Mouse (Mus musculus): ENCODE measurements around the gene Fam149b. TPM values are rescaled to one million over a fixed set of nuclear protein-coding genes. Genes with fewer than 3 reads are reported as not detected.

The Fam149b gene
- polyA plus RNA-seq, 1 experiment: 1.1 TPM

GRCm38 (mm10) chr14:20345885-20346284, 2.1 kb upstream of the Fam149b start:
- no peak for TF ChIP-seq GATA1 (IDR thresholded peaks at IDR 0.05; ENCODE audit: low read length)
- no peak for TF ChIP-seq TAL1 (IDR thresholded peaks at IDR 0.05; ENCODE audit: low read length)
- Histone ChIP-seq H3K36me3 (ENCODE audit: control insufficient read depth) (peaks cover 45% of the 10 kb centered on the region), H3K27me3 (ENCODE audit: control insufficient read depth) (no peaks in the 10 kb centered on the region), H3K9me3 (ENCODE audit: control insufficient read depth, low read length) (no peaks in the 10 kb centered on the region), H3K4me1 (ENCODE audit: control insufficient read depth) (peaks cover 40% of the 10 kb centered on the region), H3K4me3 (replicated peaks) (no peak overlapping the region)

DNA sequence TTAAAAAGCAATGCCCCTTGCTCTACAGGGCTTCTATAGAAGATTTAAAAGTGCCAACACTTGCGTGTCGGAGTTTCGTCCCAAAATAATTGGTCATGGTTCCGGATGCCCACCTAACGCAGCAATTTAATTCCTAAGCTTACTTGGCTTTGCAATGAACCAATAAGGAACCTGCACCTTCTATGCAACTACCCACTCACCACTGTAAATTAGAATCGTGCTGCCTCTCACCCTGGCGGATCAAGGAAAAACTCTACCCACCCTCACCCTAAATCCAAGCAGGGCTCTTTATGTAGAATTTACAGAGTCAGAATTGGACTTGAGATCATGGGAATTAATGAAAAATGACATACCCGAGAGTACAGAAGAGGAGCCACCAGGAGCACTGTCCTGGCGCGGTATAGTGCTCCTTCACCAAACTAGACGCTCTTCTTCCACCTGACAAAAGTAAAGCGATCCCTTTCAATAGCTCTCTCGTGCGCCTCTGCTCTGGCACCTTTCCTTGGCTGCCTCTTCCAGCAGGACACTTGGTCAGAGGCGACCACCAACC, 446 bp upstream of the Fam149b start:
- TF ChIP-seq TAL1 (IDR thresholded peaks at IDR 0.05; ENCODE audit: low read length) (no peak), GATA1 (IDR thresholded peaks at IDR 0.05; ENCODE audit: low read length) (no peak)
- Histone ChIP-seq H3K9me3 (ENCODE audit: control insufficient read depth, low read length) (no peaks in the 10 kb centered on the region), H3K4me1 (ENCODE audit: control insufficient read depth) (peaks cover 37% of the 10 kb centered on the region), H3K36me3 (ENCODE audit: control insufficient read depth) (peaks cover 33% of the 10 kb centered on the region), H3K4me3 (replicated peaks) (peak overlapping the region; percentile 97), H3K27me3 (ENCODE audit: control insufficient read depth) (no peaks in the 10 kb centered on the region)

DNA sequence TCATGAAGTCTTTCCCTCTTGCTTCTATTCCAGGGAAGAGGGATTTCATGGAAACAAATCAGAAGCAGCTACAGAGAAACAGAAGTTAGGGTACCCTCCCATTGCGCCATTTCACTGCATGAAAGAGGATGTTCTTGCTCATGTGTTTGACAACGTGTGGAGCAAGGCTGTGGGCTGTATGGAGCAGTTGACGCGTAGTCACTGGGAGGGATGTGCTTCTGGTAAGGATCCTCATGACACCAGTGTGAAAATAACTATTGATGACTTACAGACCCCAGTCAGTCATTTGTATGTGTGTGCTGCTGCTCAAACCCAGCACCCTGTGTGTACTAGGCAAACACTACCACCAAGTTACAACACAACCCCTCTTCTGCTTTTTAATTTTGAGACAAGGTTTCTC, 15.3 kb downstream of the Fam149b start:
- Histone ChIP-seq H3K36me3 (ENCODE audit: control insufficient read depth) (peaks cover 49% of the 10 kb centered on the region), H3K4me3 (replicated peaks) (no peak overlapping the region), H3K9me3 (ENCODE audit: control insufficient read depth, low read length) (no peaks in the 10 kb centered on the region), H3K27me3 (ENCODE audit: control insufficient read depth) (no peaks in the 10 kb centered on the region), H3K4me1 (ENCODE audit: control insufficient read depth) (no peaks in the 10 kb centered on the region)
- TF ChIP-seq TAL1 (IDR thresholded peaks at IDR 0.05; ENCODE audit: low read length) (no peak), GATA1 (IDR thresholded peaks at IDR 0.05; ENCODE audit: low read length) (no peak)

DNA sequence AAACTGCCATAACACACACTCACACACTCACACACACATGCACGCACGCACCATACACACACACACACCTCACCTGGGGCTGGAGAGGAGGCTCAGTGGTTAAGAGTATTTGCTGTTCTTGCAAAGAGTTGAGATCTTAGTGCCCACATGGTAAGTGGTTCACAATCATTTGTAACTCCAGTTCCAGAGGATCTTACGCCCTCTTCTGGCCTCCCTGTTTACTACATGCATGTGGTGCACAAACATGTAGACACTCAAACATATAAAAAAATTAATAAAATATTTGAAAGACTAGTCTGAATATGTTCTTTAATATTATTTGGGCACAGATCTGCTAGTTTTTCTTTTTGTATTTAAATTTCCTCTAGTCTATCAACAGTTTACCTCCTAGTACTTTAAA, 20.3 kb downstream of the Fam149b start:
- Histone ChIP-seq H3K27me3 (ENCODE audit: control insufficient read depth) (no peaks in the 10 kb centered on the region), H3K4me3 (replicated peaks) (no peak overlapping the region), H3K9me3 (ENCODE audit: control insufficient read depth, low read length) (no peaks in the 10 kb centered on the region), H3K36me3 (ENCODE audit: control insufficient read depth) (peaks cover 39% of the 10 kb centered on the region), H3K4me1 (ENCODE audit: control insufficient read depth) (peaks cover 3% of the 10 kb centered on the region)
- no peak for TF ChIP-seq GATA1 (IDR thresholded peaks at IDR 0.05; ENCODE audit: low read length)
- TF ChIP-seq TAL1 (IDR thresholded peaks at IDR 0.05; ENCODE audit: low read length): no peak

- peaks cover 3% of the 10 kb centered on the region for H3K4me1 ChIP-seq (ENCODE audit: control insufficient read depth)
- H3K9me3 ChIP-seq (ENCODE audit: control insufficient read depth, low read length): no peaks in the 10 kb centered on the region
- H3K27me3 ChIP-seq (ENCODE audit: control insufficient read depth): no peaks in the 10 kb centered on the region
- TF ChIP-seq GATA1 (IDR thresholded peaks at IDR 0.05; ENCODE audit: low read length) (no peak), TAL1 (IDR thresholded peaks at IDR 0.05; ENCODE audit: low read length) (no peak)
- H3K4me3 ChIP-seq (replicated peaks): no peak overlapping the region
- peaks cover 41% of the 10 kb centered on the region for H3K36me3 ChIP-seq (ENCODE audit: control insufficient read depth)
Observed at GRCm38 (mm10) chr14:20370798-20371197, 22.8 kb downstream of the Fam149b start.

GRCm38 (mm10) chr14:20371854-20372253, 23.9 kb downstream of the Fam149b start:
- H3K9me3 ChIP-seq (ENCODE audit: control insufficient read depth, low read length): no peaks in the 10 kb centered on the region
- H3K27me3 ChIP-seq (ENCODE audit: control insufficient read depth): no peaks in the 10 kb centered on the region
- peaks cover 3% of the 10 kb centered on the region for H3K4me1 ChIP-seq (ENCODE audit: control insufficient read depth)
- peaks cover 50% of the 10 kb centered on the region for H3K36me3 ChIP-seq (ENCODE audit: control insufficient read depth)
- TF ChIP-seq GATA1 (IDR thresholded peaks at IDR 0.05; ENCODE audit: low read length) (no peak), TAL1 (IDR thresholded peaks at IDR 0.05; ENCODE audit: low read length) (no peak)
- H3K4me3 ChIP-seq (replicated peaks): no peak overlapping the region

GRCm38 (mm10) chr14:20377112-20377521, 29.2 kb downstream of the Fam149b start:
- TF ChIP-seq TAL1 (IDR thresholded peaks at IDR 0.05; ENCODE audit: low read length) (no peak), GATA1 (IDR thresholded peaks at IDR 0.05; ENCODE audit: low read length) (no peak)
- no peaks in the 10 kb centered on the region for H3K27me3 ChIP-seq (ENCODE audit: control insufficient read depth)
- H3K4me1 ChIP-seq (ENCODE audit: control insufficient read depth): peaks cover 10% of the 10 kb centered on the region
- no peak overlapping the region for H3K4me3 ChIP-seq (replicated peaks)
- no peaks in the 10 kb centered on the region for H3K9me3 ChIP-seq (ENCODE audit: control insufficient read depth, low read length)
- H3K36me3 ChIP-seq (ENCODE audit: control insufficient read depth): peaks cover 85% of the 10 kb centered on the region

- no peaks in the 10 kb centered on the region for H3K27me3 ChIP-seq (ENCODE audit: control insufficient read depth)
- H3K4me3 ChIP-seq (replicated peaks): no peak overlapping the region
- TF ChIP-seq GATA1 (IDR thresholded peaks at IDR 0.05; ENCODE audit: low read length) (no peak), TAL1 (IDR thresholded peaks at IDR 0.05; ENCODE audit: low read length) (no peak)
- peaks cover 89% of the 10 kb centered on the region for H3K36me3 ChIP-seq (ENCODE audit: control insufficient read depth)
- H3K9me3 ChIP-seq (ENCODE audit: control insufficient read depth, low read length): no peaks in the 10 kb centered on the region
- peaks cover 10% of the 10 kb centered on the region for H3K4me1 ChIP-seq (ENCODE audit: control insufficient read depth)
Observed at GRCm38 (mm10) chr14:20378313-20379061, 30.5 kb downstream of the Fam149b start.

DNA sequence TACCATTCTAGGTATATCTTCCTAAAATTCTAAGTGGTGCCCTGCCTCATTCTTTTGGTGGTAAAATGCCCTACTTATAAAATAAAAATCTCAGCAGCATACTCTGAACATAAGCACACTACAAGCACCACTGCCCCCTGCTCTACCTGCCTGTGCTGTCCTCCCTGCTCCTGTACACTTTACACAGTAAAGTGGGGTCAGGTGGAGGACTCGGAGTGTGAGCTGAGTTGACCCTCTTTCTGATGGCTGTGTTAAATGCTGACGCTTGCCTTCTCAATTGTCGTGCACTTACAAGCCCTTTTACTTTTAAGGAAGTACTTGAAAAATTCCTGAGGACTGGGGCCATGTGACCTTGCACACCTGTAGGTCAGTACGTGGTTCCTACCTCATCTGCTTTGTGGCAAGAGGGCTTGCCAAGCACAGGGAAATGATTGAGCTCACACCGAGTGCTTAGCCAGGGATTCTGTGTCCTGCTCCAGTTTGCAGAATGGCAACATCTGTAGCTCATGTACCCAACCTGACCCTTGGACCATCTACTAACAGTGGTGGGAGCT, 31.2 kb downstream of the Fam149b start:
- no peak for TF ChIP-seq TAL1 (IDR thresholded peaks at IDR 0.05; ENCODE audit: low read length)
- no peak for TF ChIP-seq GATA1 (IDR thresholded peaks at IDR 0.05; ENCODE audit: low read length)

More for the DNA sequence above, 31.2 kb downstream of the Fam149b start:
- no peak overlapping the region for H3K4me3 ChIP-seq (replicated peaks)
- peaks cover 90% of the 10 kb centered on the region for H3K36me3 ChIP-seq (ENCODE audit: control insufficient read depth)
- no peaks in the 10 kb centered on the region for H3K27me3 ChIP-seq (ENCODE audit: control insufficient read depth)
- peaks cover 10% of the 10 kb centered on the region for H3K4me1 ChIP-seq (ENCODE audit: control insufficient read depth)
- H3K9me3 ChIP-seq (ENCODE audit: control insufficient read depth, low read length): no peaks in the 10 kb centered on the region
